Mouse (Mus musculus): ENCODE measurements around the gene Zfp457. TPM values are rescaled to one million over a fixed set of nuclear protein-coding genes. Genes with fewer than 3 reads are reported as not detected.
"Not testable (repeated sequence)": the region's sequence is repeated elsewhere in the genome, so short reads cannot be mapped to it uniquely, and the experiment has no call there.

Gene Zfp457
- polyA plus RNA-seq (2014; fragmentation: Nextera tagmentation; extraction: Ambion mirVana): 0.73 and 1.5 TPM in 2 replicates

DNA sequence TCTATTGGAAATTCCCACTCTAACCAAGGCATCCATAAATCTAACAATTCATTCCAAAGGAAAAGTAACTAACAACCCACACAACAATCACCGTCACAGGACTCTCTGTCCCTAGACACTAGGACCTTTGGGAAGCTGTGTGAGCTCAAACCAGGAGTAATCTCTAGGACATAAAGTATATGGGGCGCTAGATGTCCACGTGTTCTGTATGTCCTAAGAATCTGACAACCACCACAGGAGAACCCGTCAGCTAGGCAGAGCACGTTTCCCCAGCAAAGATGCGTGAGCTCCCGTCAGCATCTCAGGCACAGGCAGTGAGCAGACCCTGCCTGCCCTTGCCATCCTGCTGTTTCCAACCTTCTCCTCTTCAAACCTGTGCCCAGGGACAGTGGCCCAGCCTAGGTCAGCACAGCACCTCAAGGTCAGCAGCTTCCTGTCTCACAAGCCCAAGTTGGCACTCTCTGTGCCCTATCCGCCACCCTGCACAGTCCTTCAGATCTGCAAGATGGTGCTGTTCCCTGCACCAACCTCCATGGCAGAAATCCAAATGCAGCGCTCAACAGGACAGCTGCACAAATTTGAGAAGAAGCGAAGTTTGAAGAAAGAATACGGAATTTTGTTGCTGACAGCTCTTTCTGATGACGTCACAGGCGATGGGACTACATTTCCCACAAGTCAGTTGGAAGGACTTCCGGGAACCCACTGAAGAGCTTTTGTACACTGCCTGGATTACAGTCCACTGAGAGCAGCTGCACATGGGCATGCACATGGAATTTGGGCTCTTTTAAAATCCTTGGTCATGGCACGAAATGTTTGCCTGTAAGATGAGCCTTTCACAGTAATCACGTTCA lies at the start of gene Zfp457:
Zfp457 (minus strand) TSS at position 664 of the 851 bp plus-strand sequence.
- H3K9me3 ChIP-seq (ENCODE audit: control insufficient read depth, low read length): no peaks in the 10 kb centered on the region
- H3K27me3 ChIP-seq (ENCODE audit: control insufficient read depth, insufficient read depth, low read length): no peaks in the 10 kb centered on the region
- peak within 1 kb of the TSS; percentile 79 for H3K4me3 ChIP-seq (ENCODE audit: low read length)
- peak within 1 kb of the TSS; percentile 86 for H3K4me2 ChIP-seq (replicated peaks; ENCODE audit: low read depth, low read length)
- H3K27ac ChIP-seq (ENCODE audit: low read depth, low read length): no peak within 1 kb of the TSS
- peaks cover 2% of the 10 kb centered on the region; the same call in 1 of the 2 replicates for H3K4me1 ChIP-seq (ENCODE audit: control insufficient read depth, insufficient read depth, low read length)
- peak; percentile 99 for ATAC-seq (ENCODE audit: low FRiP score, low TSS enrichment)
- H3K9ac ChIP-seq (ENCODE audit: low read depth, low read length): peak within 1 kb of the TSS; percentile 73
- WGBS: 7% methylated on average over 16 of the region's 16 CpGs
- no peaks in the 10 kb centered on the region for H3K36me3 ChIP-seq (ENCODE audit: control insufficient read depth, insufficient read depth, low read length)

DNA sequence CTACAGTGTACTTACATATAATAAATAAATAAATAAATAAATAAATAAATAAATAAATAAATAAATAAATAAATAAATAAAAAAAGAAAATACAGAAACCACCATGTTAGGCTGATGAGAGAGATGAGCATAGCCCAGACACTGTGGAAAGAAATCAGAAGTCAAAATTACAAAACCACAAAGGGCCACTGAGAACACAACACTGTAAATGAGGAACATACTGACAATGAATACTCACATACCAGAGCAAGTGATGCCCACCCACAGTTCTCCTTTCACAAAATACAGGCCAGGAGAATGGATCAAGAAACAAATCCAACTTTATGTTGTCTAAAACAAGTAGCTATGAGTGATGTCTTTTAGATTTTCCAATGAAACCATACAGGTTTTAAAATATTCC lies 45.6 kb upstream of the Zfp457 start:
- ATAC-seq (ENCODE audit: low FRiP score, low TSS enrichment): no peak
- Histone ChIP-seq H3K4me1 (ENCODE audit: control insufficient read depth, insufficient read depth, low read length) (no peaks in the 10 kb centered on the region), H3K9me3 (ENCODE audit: control insufficient read depth, low read length) (no peaks in the 10 kb centered on the region), H3K27me3 (ENCODE audit: control insufficient read depth, insufficient read depth, low read length) (no peaks in the 10 kb centered on the region), H3K4me3 (ENCODE audit: low read length) (no peak overlapping the region), H3K27ac (ENCODE audit: low read depth, low read length) (no peak overlapping the region), H3K4me2 (replicated peaks; ENCODE audit: low read depth, low read length) (no peak overlapping the region), H3K36me3 (ENCODE audit: control insufficient read depth, insufficient read depth, low read length) (no peaks in the 10 kb centered on the region), H3K9ac (ENCODE audit: low read depth, low read length) (no peak overlapping the region)

DNA sequence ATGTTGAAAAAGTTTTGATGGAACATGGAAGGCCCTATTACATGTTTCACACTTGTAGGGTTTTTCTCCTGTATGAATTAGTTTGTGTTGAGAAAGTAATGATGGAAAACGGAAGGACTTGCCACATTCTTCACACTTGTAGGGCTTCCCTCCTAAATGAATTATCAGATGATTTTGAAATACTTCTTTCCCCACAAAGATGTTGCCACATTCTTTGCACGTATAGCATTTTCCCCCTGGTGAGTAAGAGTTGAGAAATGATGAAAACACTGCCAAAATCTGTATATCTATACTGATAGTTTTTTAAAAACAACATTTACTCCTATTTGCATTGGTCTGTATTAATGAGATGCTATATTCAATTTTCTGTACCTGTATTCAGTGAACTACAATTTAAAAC lies 37.1 kb upstream of the Zfp457 start:
- Histone ChIP-seq H3K27ac (ENCODE audit: low read depth, low read length) (no peak overlapping the region), H3K4me2 (replicated peaks; ENCODE audit: low read depth, low read length) (no peak overlapping the region), H3K9ac (ENCODE audit: low read depth, low read length) (no peak overlapping the region), H3K4me3 (ENCODE audit: low read length) (no peak overlapping the region), H3K36me3 (ENCODE audit: control insufficient read depth, insufficient read depth, low read length) (no peaks in the 10 kb centered on the region; the same call in 1 of the 2 replicates), H3K27me3 (ENCODE audit: control insufficient read depth, insufficient read depth, low read length) (no peaks in the 10 kb centered on the region), H3K4me1 (ENCODE audit: control insufficient read depth, insufficient read depth, low read length) (no peaks in the 10 kb centered on the region), H3K9me3 (ENCODE audit: control insufficient read depth, low read length) (no peaks in the 10 kb centered on the region)
- ATAC-seq (ENCODE audit: low FRiP score, low TSS enrichment): no peak
- 90% methylated on average over 2 of the region's 2 CpGs for WGBS

DNA sequence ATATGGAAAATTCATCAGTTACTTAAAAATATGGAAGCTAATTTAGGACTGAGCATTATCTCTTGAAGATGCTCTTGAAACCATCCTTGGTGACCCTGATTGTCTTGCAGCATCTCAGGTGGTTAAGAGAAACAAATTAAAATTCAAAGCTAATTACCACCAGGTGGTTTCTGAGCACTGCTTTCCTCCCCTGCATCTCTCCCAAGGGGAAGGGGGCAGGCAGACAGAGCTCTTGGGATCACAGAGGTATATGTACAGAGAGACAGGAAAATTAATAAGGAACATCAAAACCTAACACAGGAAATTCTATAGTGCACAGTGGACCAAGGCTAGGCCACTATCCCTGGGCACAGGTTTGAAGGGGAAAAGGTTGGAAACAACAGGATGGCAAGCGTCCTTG lies 26.6 kb upstream of the Zfp457 start:
- Histone ChIP-seq H3K27ac (ENCODE audit: low read depth, low read length) (no peak overlapping the region), H3K4me2 (replicated peaks; ENCODE audit: low read depth, low read length) (peak overlapping the region; percentile 67)

DNA sequence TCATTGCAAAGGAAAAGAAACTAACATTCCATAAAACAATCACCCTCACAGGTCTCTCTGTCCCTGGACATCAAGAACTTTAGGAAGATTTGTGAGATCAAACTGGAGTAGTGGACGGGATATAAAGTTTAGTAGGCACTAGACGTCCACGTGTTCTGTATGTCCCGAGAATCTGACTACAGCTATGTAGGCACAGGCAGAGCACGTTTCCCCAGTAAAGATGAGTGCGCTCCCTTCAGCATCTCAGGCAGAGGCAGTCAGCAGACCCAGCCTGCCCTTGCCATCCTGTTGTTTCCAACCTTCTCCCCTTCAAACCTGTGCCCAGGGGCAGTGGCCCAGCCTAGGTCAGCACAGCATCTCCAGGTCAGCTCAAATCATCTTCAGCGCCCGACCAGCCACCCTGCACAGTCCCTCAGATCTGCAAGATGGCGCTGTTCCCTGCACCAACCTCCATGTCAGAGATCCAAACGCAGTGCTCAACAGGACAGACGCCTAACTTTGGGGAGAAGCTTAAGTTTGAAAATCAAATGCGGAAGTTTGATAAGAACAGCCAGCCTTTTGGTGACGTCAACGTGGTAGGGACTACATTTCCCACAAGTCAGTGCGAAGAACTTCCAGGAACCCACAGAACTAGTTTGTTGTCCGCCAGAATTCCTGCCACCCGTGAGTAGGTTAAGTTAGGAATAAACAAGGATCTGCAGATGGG lies 25.9 kb upstream of the Zfp457 start, which contains the start of gene Zfp595:
Zfp595 (minus strand) TSS at position 552 of the 706 bp plus-strand sequence.
- Histone ChIP-seq H3K4me2 (replicated peaks; ENCODE audit: low read depth, low read length) (peak within 1 kb of the TSS; percentile 67), H3K4me3 (ENCODE audit: low read length) (peak within 1 kb of the TSS; percentile 58), H3K9ac (ENCODE audit: low read depth, low read length) (peak within 1 kb of the TSS; percentile 62), H3K4me1 (ENCODE audit: control insufficient read depth, insufficient read depth, low read length) (no peaks in the 10 kb centered on the region), H3K36me3 (ENCODE audit: control insufficient read depth, insufficient read depth, low read length) (no peaks in the 10 kb centered on the region), H3K27me3 (ENCODE audit: control insufficient read depth, insufficient read depth, low read length) (no peaks in the 10 kb centered on the region), H3K27ac (ENCODE audit: low read depth, low read length) (no peak within 1 kb of the TSS), H3K9me3 (ENCODE audit: control insufficient read depth, low read length) (no peaks in the 10 kb centered on the region)
- 15% methylated on average over 17 of the region's 17 CpGs for WGBS
- peak; percentile 95 for ATAC-seq (ENCODE audit: low FRiP score, low TSS enrichment)

More for the DNA sequence above, 26.6 kb upstream of the Zfp457 start:
- WGBS: 69% methylated on average over 1 of the region's 1 CpGs
- Histone ChIP-seq H3K9me3 (ENCODE audit: control insufficient read depth, low read length) (no peaks in the 10 kb centered on the region), H3K27me3 (ENCODE audit: control insufficient read depth, insufficient read depth, low read length) (no peaks in the 10 kb centered on the region), H3K36me3 (ENCODE audit: control insufficient read depth, insufficient read depth, low read length) (no peaks in the 10 kb centered on the region), H3K4me3 (ENCODE audit: low read length) (peak overlapping the region; percentile 58), H3K9ac (ENCODE audit: low read depth, low read length) (peak overlapping the region; percentile 62), H3K4me1 (ENCODE audit: control insufficient read depth, insufficient read depth, low read length) (no peaks in the 10 kb centered on the region)
- ATAC-seq (ENCODE audit: low FRiP score, low TSS enrichment): peak; percentile 21; the same call in 1 of the 2 replicates

DNA sequence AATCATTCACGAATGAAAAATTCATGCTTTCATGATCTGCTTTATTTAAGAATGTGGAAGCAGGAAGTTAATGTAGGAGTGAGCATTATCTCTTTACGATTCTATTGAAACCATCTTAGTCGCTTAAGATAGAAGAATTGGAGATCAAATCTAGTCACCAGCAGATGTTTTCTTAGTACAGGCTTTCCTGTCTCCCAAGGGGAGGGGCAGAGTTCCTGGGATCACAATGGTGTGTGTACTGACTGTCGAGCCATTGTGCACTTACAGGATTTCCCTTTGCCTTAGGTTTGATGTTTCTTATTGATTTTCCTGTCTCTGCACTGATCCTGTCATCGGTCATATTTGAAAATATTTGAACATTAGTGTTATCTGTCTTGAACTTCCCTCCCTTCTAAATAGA lies 433 bp upstream of the Zfp457 start:
- H3K4me2 ChIP-seq (replicated peaks; ENCODE audit: low read depth, low read length): peak overlapping the region; percentile 86
- peaks cover 2% of the 10 kb centered on the region; the same call in 1 of the 2 replicates for H3K4me1 ChIP-seq (ENCODE audit: control insufficient read depth, insufficient read depth, low read length)
- H3K27me3 ChIP-seq (ENCODE audit: control insufficient read depth, insufficient read depth, low read length): no peaks in the 10 kb centered on the region
- 0 out of 2 replicates have a peak, but pooled peaks have one; percentile 51 for ATAC-seq (ENCODE audit: low FRiP score, low TSS enrichment)
- no peak overlapping the region for H3K27ac ChIP-seq (ENCODE audit: low read depth, low read length)
- no peaks in the 10 kb centered on the region for H3K9me3 ChIP-seq (ENCODE audit: control insufficient read depth, low read length)
- peak overlapping the region; percentile 40; the same call in 1 of the 2 replicates for H3K9ac ChIP-seq (ENCODE audit: low read depth, low read length)
- no peaks in the 10 kb centered on the region for H3K36me3 ChIP-seq (ENCODE audit: control insufficient read depth, insufficient read depth, low read length)
- peak overlapping the region; percentile 79 for H3K4me3 ChIP-seq (ENCODE audit: low read length)
- 37% methylated on average over 5 of the region's 5 CpGs for WGBS

DNA sequence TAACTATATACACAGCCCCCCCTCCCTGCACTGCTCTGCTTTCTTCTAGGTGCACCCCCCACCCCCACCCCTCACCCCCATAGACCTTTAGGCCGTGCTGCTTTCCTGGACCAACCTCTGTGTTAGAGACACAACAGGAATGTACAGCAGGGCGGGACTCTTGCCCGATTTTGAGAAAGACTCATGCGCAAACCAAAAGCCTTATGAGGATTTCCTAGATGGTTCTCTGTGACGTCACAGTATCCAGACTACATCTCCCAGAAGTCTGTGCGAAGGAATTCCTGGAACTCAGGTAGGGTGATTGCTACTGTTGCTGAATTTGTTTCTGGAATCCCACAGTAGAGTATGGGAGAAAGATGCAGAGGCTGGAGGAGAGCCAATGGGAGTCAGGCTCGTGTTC lies 28.0 kb downstream of the Zfp457 start, which contains the start of gene Zfp458:
Zfp458 (minus strand) TSS at position 153 of the 400 bp plus-strand sequence.
- Histone ChIP-seq H3K4me3 (ENCODE audit: low read length) (no peak within 1 kb of the TSS), H3K9ac (ENCODE audit: low read depth, low read length) (no peak within 1 kb of the TSS), H3K27me3 (ENCODE audit: control insufficient read depth, insufficient read depth, low read length) (no peaks in the 10 kb centered on the region), H3K27ac (ENCODE audit: low read depth, low read length) (no peak within 1 kb of the TSS), H3K4me1 (ENCODE audit: control insufficient read depth, insufficient read depth, low read length) (no peaks in the 10 kb centered on the region), H3K4me2 (replicated peaks; ENCODE audit: low read depth, low read length) (no peak within 1 kb of the TSS), H3K9me3 (ENCODE audit: control insufficient read depth, low read length) (no peaks in the 10 kb centered on the region), H3K36me3 (ENCODE audit: control insufficient read depth, insufficient read depth, low read length) (no peaks in the 10 kb centered on the region)
- ATAC-seq (ENCODE audit: low FRiP score, low TSS enrichment): peak; percentile 69; the same call in 1 of the 2 replicates
- 41% methylated on average over 7 of the region's 7 CpGs for WGBS

DNA sequence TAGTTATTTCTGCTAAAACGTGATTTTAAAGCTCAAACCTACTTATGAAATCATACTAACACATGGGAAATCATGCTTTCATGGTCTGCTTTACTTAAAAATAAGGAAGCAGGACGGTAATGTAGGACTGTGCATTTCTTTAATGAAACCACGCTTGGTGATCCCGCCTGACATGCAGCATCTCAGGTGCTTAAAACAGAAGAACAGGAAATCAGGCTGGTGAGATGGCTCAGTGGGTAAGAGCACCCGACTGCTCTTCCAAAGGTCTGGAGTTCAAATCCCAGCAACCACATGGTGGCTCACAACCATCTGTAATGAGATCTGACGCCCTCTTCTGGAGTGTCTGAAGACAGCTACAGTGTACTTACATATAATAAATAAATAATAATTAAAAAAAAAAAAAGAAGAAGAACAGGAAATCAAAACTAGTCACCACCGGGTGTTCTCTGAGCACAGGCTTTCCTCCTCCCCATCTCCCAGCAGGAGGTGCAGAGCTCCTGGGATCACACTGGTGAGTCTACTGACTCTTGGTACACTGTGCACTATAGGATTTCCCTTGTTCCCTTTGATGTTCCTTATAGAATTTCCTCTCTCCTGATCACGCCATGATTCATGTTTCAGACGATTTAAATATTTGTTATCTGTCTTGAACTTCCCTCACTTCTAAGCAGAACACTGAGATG lies 36.8 kb downstream of the Zfp457 start:
- H3K4me1 ChIP-seq (ENCODE audit: control insufficient read depth, insufficient read depth, low read length); H3K27me3 ChIP-seq (ENCODE audit: control insufficient read depth, insufficient read depth, low read length); H3K36me3 ChIP-seq (ENCODE audit: control insufficient read depth, insufficient read depth, low read length); H3K27ac ChIP-seq (ENCODE audit: low read depth, low read length); H3K9me3 ChIP-seq (ENCODE audit: control insufficient read depth, low read length): not testable (repeated sequence)
- H3K4me2 ChIP-seq (replicated peaks; ENCODE audit: low read depth, low read length): peak overlapping the region; percentile 67
- peak overlapping the region; percentile 75 for H3K4me3 ChIP-seq (ENCODE audit: low read length)
- ATAC-seq (ENCODE audit: low FRiP score, low TSS enrichment): peak; percentile 47; the same call in 1 of the 2 replicates
- peak overlapping the region; percentile 59; the same call in 1 of the 2 replicates for H3K9ac ChIP-seq (ENCODE audit: low read depth, low read length)
- 46% methylated on average over 8 of the region's 9 CpGs for WGBS

All from kidney, embryonic 14.5 days (tissue).